Mouse (Mus musculus): Measurements from ENCODE around the gene Tmem139. TPM values are rescaled to one million over a fixed set of nuclear protein-coding genes. Genes with fewer than 3 reads are reported as not detected.

Tmem139 gene
- polyA plus RNA-seq, 1 experiment from 2014 or later: 22.9 TPM

- DNase-seq (ENCODE audit: low spot score) (peak; percentile 61), ATAC-seq (peak; percentile 23; the same call in 1 of the 2 replicates)
- TF ChIP-seq CTCF (IDR thresholded peaks at IDR 0.05) (no peak), EP300 (IDR thresholded peaks at IDR 0.05) (0 out of 2 replicates have a peak, but pooled peaks have one; percentile 11)
Measured at GRCm38 (mm10) chr6:42295549-42296094, 33.9 kb downstream of the Tmem139 start.

GRCm38 (mm10) chr6:42299362-42299761 lies 37.6 kb downstream of the Tmem139 start:
- H3K9ac ChIP-seq (replicated peaks; ENCODE audit: low read depth): no peak overlapping the region
- no peak overlapping the region for H3K4me3 ChIP-seq (ENCODE audit: low read depth, low read length)
- H3K36me3 ChIP-seq (ENCODE audit: insufficient read depth, low read length): no peaks in the 10 kb centered on the region
- no peaks in the 10 kb centered on the region for H3K9me3 ChIP-seq (ENCODE audit: low read length)
- TF ChIP-seq CTCF (IDR thresholded peaks at IDR 0.05) (no peak), EP300 (IDR thresholded peaks at IDR 0.05) (no peak)
- WGBS: 70% methylated on average over 5 of the region's 5 CpGs
- ATAC-seq (no peak), DNase-seq (ENCODE audit: low spot score) (no peak)
- H3K4me1 ChIP-seq (ENCODE audit: insufficient read depth, low read depth, low read length): no peaks in the 10 kb centered on the region
- H3K27me3 ChIP-seq (replicated peaks; ENCODE audit: insufficient read depth, low read length): no peaks in the 10 kb centered on the region
- H3K27ac ChIP-seq (ENCODE audit: low read length): no peak overlapping the region
- H3K4me2 ChIP-seq (replicated peaks; ENCODE audit: low read depth, low read length): no peak overlapping the region

More at GRCm38 (mm10) chr6:42295549-42296094, 33.9 kb downstream of the Tmem139 start:
- no peak overlapping the region for H3K4me2 ChIP-seq (replicated peaks; ENCODE audit: low read depth, low read length)
- H3K4me1 ChIP-seq (ENCODE audit: insufficient read depth, low read depth, low read length): no peaks in the 10 kb centered on the region
- WGBS: 62% methylated on average over 3 of the region's 3 CpGs
- H3K36me3 ChIP-seq (ENCODE audit: insufficient read depth, low read length): no peaks in the 10 kb centered on the region
- no peak overlapping the region for H3K27ac ChIP-seq (ENCODE audit: low read length)
- no peaks in the 10 kb centered on the region for H3K27me3 ChIP-seq (replicated peaks; ENCODE audit: insufficient read depth, low read length)
- H3K4me3 ChIP-seq (ENCODE audit: low read depth, low read length): no peak overlapping the region
- no peaks in the 10 kb centered on the region for H3K9me3 ChIP-seq (ENCODE audit: low read length)
- H3K9ac ChIP-seq (replicated peaks; ENCODE audit: low read depth): no peak overlapping the region

- DNase-seq (ENCODE audit: low spot score) (no peak), ATAC-seq (no peak)
- Histone ChIP-seq H3K4me3 (ENCODE audit: low read depth, low read length) (no peak overlapping the region), H3K9me3 (ENCODE audit: low read length) (no peaks in the 10 kb centered on the region), H3K27me3 (replicated peaks; ENCODE audit: insufficient read depth, low read length) (no peaks in the 10 kb centered on the region), H3K9ac (replicated peaks; ENCODE audit: low read depth) (no peak overlapping the region), H3K27ac (ENCODE audit: low read length) (no peak overlapping the region), H3K4me1 (ENCODE audit: insufficient read depth, low read depth, low read length) (no peaks in the 10 kb centered on the region), H3K4me2 (replicated peaks; ENCODE audit: low read depth, low read length) (no peak overlapping the region), H3K36me3 (ENCODE audit: insufficient read depth, low read length) (no peaks in the 10 kb centered on the region)
- TF ChIP-seq CTCF (IDR thresholded peaks at IDR 0.05): peak; percentile 51
- no peak for TF ChIP-seq EP300 (IDR thresholded peaks at IDR 0.05)
- WGBS: 40% methylated on average over 8 of the region's 8 CpGs
Measured at GRCm38 (mm10) chr6:42309816-42310378, 48.1 kb downstream of the Tmem139 start.

- no peaks in the 10 kb centered on the region for H3K9me3 ChIP-seq (ENCODE audit: low read length)
- no peak overlapping the region for H3K4me2 ChIP-seq (replicated peaks; ENCODE audit: low read depth, low read length)
Measured at GRCm38 (mm10) chr6:42310427-42311053, 48.8 kb downstream of the Tmem139 start.

More at GRCm38 (mm10) chr6:42310427-42311053, 48.8 kb downstream of the Tmem139 start:
- Histone ChIP-seq H3K36me3 (ENCODE audit: insufficient read depth, low read length) (no peaks in the 10 kb centered on the region), H3K27me3 (replicated peaks; ENCODE audit: insufficient read depth, low read length) (no peaks in the 10 kb centered on the region), H3K9ac (replicated peaks; ENCODE audit: low read depth) (no peak overlapping the region), H3K4me3 (ENCODE audit: low read depth, low read length) (no peak overlapping the region), H3K27ac (ENCODE audit: low read length) (no peak overlapping the region), H3K4me1 (ENCODE audit: insufficient read depth, low read depth, low read length) (no peaks in the 10 kb centered on the region)
- DNase-seq (ENCODE audit: low spot score) (no peak), ATAC-seq (no peak)
- WGBS: 72% methylated on average over 2 of the region's 2 CpGs
- TF ChIP-seq CTCF (IDR thresholded peaks at IDR 0.05) (no peak), EP300 (IDR thresholded peaks at IDR 0.05) (no peak)

Other genes starting within 250 kb of the Tmem139 start
- not detected in 2 replicates for gene Sva, start 223.6 kb upstream of the Tmem139 start, polyA plus RNA-seq (2015; fragmentation: Nextera tagmentation; extraction: Ambion mirVana)
- gene Tas2r139, start 121.0 kb upstream of the Tmem139 start, polyA plus RNA-seq (2015; fragmentation: Nextera tagmentation; extraction: Ambion mirVana): not detected in 2 replicates
- not detected in 2 replicates for gene Tas2r144, start 46.6 kb upstream of the Tmem139 start, polyA plus RNA-seq (2015; fragmentation: Nextera tagmentation; extraction: Ambion mirVana)
- 94.8 and 105 TPM in 2 replicates for gene Gstk1, start 16.0 kb upstream of the Tmem139 start, polyA plus RNA-seq (2015; fragmentation: Nextera tagmentation; extraction: Ambion mirVana)
- 29.0 and 33.1 TPM in 2 replicates for gene Casp2, start 3.0 kb downstream of the Tmem139 start, polyA plus RNA-seq (2015; fragmentation: Nextera tagmentation; extraction: Ambion mirVana)
- gene Clcn1, start 24.7 kb downstream of the Tmem139 start, polyA plus RNA-seq (2015; fragmentation: Nextera tagmentation; extraction: Ambion mirVana): 0.05 TPM in 1 of 2 replicates, not detected in the other
- not detected in 2 replicates for gene Fam131b, start 62.7 kb downstream of the Tmem139 start, polyA plus RNA-seq (2015; fragmentation: Nextera tagmentation; extraction: Ambion mirVana)
- gene Zyx, start 87.7 kb downstream of the Tmem139 start, polyA plus RNA-seq (2015; fragmentation: Nextera tagmentation; extraction: Ambion mirVana): 166 and 183 TPM in 2 replicates
- gene Epha1, start 111.3 kb downstream of the Tmem139 start, polyA plus RNA-seq (2015; fragmentation: Nextera tagmentation; extraction: Ambion mirVana): 21.8 TPM in 2 replicates
- 0.15 TPM in 1 of 2 replicates, not detected in the other for gene Tas2r143, start 138.3 kb downstream of the Tmem139 start, polyA plus RNA-seq (2015; fragmentation: Nextera tagmentation; extraction: Ambion mirVana)
- gene Tas2r135, start 143.5 kb downstream of the Tmem139 start, polyA plus RNA-seq (2015; fragmentation: Nextera tagmentation; extraction: Ambion mirVana): 0.18 TPM in 1 of 2 replicates, not detected in the other
- gene Tas2r126, start 172.6 kb downstream of the Tmem139 start, polyA plus RNA-seq (2015; fragmentation: Nextera tagmentation; extraction: Ambion mirVana): not detected in 2 replicates
- 0.08 TPM in 1 of 2 replicates, not detected in the other for gene Olfr458, start 203.2 kb downstream of the Tmem139 start, polyA plus RNA-seq (2015; fragmentation: Nextera tagmentation; extraction: Ambion mirVana)
- gene Olfr457, start 214.4 kb downstream of the Tmem139 start, polyA plus RNA-seq (2015; fragmentation: Nextera tagmentation; extraction: Ambion mirVana): 0.06 TPM in 2 replicates
- 0.30 and 0.33 TPM in 2 replicates for gene Olfr456, start 225.2 kb downstream of the Tmem139 start, polyA plus RNA-seq (2015; fragmentation: Nextera tagmentation; extraction: Ambion mirVana)